Mouse (Mus musculus) 3134 (cell line): ENCODE data around the gene Btf3.
A peak's percentile ranks its signal among the peaks of the same experiment; 100 is the strongest.

Source experiments
- DNase-seq: peaks from one replicate; pipeline ENCODE4 v3.0.0-alpha.2; 2011; ENCODE audit warnings: low spot score; ENCODE audit not compliant: insufficient read length; ENCODE audit errors: extremely low read depth

The Btf3 gene

GRCm38 (mm10) chr13:98340506-98340905 is 23.7 kb upstream of the Btf3 start:
- DNase-seq: no peak

GRCm38 (mm10) chr13:98336205-98336604 is 19.4 kb upstream of the Btf3 start:
- no peak for DNase-seq

DNA sequence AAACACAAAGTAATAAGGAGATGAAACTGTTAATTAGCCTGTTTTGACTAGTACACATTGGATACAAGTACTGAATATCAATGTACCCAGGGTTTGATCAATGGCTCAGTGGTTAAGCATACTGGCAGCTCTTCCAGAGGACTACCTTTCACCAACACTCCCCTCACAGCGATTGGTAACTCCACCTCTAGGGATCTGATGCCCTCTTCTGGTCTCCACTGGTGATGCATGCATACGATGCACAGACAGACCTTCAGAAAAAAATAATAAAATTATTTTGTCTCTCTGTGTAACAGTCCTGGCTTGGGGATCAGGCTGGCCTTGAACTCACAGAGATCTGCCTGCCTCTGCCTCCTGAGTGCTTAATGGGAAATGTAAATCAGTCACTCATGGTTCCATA is 15.3 kb upstream of the Btf3 start:
- no peak for DNase-seq

DNA sequence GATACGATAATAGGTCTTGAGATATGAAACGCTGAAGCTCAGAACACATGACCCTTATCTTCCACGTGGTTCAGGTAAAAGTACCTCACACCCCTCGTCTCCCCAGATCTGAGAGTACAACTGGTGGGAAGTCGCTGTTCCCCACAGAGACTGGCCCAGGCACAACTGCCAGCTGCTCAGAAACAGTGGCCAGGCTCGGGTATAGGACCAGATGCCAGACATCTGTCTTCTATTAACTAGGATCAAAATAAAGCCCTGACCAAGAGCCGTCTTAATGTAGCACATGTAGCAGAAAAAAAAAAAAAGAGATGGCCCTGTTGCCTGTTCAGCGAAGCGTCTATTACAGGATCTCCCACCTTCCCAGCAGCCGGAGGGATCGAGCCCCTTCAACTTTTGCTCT is 8.2 kb upstream of the Btf3 start:
- DNase-seq: no peak

GRCm38 (mm10) chr13:98317911-98318310 is 1.1 kb upstream of the Btf3 start:
- no peak for DNase-seq

DNA sequence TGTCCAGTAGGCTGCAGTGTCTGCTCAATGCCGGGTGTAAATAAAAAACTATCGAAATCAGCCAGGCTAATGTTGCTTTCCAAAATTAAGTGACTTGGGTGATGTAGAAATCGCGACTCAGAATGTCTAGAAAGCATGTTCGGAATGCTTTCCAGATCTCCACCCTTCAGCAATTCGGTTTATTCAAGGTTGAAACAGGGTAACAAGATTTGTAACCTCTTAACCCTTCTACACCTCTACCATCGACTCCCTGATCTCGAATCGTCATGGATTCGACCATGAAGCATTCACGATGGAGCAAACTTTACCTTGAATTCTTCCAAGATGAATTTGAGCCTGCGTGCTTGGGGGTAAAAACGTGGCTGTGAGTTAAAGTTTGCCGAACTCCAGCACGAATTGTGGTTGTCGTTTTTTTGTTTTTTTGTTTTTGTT is 456 bp upstream of the Btf3 start:
- no peak for DNase-seq

GRCm38 (mm10) chr13:98316140-98316479 is 696 bp downstream of the Btf3 start:
- no peak for DNase-seq

GRCm38 (mm10) chr13:98315124-98315523 is 1.7 kb downstream of the Btf3 start:
- DNase-seq: no peak

DNA sequence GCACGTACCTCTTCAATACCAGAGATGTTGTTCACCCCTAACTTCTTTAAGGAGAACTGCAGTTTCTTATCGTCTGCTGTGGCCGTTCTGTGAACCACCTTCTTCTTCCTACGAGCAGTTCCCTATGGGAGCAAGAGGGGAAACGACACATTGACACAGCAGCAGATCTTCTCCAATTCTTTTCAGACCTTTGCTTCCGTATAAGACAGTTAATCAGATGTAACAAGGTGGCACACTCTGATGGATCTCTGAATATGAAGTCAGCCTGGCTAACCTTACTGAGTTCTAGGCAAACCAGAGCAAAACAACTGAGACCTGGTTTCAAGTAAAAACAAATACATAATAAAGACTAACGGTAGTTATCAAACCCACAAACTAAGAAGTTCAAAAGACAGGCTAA is 3.2 kb downstream of the Btf3 start:
- no peak for DNase-seq

DNA sequence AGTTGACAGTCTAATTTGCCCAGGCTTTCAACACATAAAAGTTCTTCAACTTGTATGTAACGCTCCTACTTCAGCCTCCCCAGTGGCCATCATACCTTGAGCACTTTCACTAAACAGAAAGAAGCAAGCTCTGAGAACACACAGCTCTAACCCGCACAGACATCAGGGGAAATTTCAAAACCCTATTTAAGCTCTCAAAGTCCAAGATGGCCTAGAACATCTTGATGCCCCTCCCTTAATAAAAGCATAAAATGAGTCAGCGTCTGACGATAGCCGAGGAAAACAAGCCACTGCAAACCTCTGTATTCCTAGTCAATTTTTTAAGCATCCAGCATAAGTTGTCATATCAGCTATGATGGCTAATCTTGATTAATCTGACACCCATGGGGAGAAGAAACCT is 5.2 kb downstream of the Btf3 start:
- no peak for DNase-seq

- DNase-seq: no peak
Measured at GRCm38 (mm10) chr13:98308724-98309123, 8.1 kb downstream of the Btf3 start.

DNA sequence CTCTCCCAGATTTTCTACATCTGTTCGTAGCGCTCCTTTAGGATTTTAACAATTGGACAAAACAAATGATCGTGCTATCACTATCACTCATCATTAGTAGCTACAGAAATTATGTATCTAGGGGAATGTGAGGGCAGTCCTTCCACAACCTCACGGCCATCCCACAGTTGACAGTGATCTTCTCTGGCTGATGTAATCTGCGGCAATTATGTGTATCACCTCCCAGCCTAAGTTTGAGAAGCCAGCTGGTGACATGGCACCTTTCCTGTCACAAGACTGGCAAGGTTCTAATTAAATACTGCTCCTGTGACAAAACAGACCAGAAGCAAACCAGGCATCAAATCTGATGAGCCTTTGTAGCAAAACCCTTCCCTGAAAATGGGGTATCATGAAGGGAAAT is 8.8 kb downstream of the Btf3 start:
- DNase-seq: no peak

- DNase-seq: no peak
Measured at GRCm38 (mm10) chr13:98306852-98307475, 9.8 kb downstream of the Btf3 start.

GRCm38 (mm10) chr13:98306393-98306792 is 10.4 kb downstream of the Btf3 start:
- no peak for DNase-seq

GRCm38 (mm10) chr13:98305257-98305656 is 11.5 kb downstream of the Btf3 start:
- no peak for DNase-seq

GRCm38 (mm10) chr13:98298833-98299758 is 17.7 kb downstream of the Btf3 start:
- peak; percentile 48 for DNase-seq

DNA sequence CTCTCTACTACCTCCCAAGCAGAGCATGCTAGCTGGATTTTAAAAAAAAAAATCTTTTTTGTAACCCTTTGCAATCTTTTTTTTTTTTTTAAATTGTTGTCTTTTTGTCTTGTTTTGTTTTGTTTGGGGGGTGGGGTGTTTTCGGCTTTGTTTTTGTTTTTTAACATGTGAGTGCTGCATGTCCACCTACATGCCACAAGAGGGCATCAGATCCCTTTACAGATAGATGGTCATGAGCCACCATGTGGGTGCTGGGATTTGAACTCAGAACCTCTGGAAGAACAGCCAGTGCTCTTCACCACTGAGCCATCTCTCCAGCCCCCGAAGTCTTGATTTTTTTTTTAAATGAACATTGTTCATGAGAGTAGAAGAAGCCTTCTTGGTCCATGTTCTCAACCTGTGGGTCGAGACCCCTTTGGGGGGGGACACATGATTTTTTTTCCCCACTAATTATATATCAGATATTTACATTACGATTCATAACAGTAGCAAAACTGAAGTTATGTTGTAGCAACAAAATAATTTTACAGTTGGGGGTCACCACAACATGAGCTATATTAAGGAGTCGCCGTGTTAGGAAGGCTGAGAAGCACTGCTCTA is 18.8 kb downstream of the Btf3 start:
- DNase-seq: no peak

- no peak for DNase-seq
Measured at GRCm38 (mm10) chr13:98296072-98296471, 20.7 kb downstream of the Btf3 start.

GRCm38 (mm10) chr13:98291712-98292111 is 25.1 kb downstream of the Btf3 start:
- no peak for DNase-seq

- no peak for DNase-seq
Measured at GRCm38 (mm10) chr13:98290719-98291118, 26.1 kb downstream of the Btf3 start.

DNA sequence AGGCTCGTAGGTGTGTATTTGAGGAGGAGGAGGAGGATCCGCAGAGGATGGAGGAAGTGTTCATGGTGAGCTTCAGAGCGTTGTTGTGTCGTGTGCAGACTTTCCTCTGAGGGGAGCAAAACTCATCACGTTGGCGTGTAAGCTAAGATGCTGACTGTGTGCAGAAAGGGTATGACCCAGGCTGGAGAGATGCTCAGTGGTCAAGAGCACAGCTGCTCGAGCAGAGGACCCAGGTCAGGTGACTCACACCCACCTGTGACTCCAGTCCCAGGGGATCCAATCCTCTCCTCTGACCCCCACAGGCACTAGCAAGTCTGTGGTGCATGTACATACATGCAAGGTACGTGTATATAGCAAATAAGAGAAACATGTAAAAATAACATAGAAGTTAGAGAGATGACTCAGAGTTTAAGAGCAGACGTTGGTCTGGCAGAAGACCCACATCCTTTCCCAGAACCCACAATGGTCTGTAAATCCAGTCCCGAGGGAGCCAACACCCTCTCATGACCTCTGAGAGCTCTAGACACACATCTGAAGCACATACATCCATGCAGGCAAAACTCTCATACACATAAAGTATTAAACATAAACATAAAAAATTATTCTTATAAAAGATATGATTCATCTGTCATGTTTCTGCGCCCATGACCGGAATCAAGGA is 35.7 kb downstream of the Btf3 start:
- DNase-seq: peak; percentile 50
